Mouse (Mus musculus) myocyte (in vitro differentiated cells): ENCODE results near the gene Nnat. TPM values are rescaled to one million over a fixed set of nuclear protein-coding genes. Genes with fewer than 3 reads are reported as not detected.

Experiments used
- H3K27me3 ChIP-seq: one replicate; pipeline ENCODE4 v1.6.1; 2011; ENCODE audit not compliant: control insufficient read depth, insufficient read depth, insufficient read length
- H3K36me3 ChIP-seq: one replicate; pipeline ENCODE4 v1.6.1; 2011; ENCODE audit not compliant: control insufficient read depth, insufficient read depth
- H3K4me2 ChIP-seq: one replicate; pipeline ENCODE4 v1.6.1; 2011; ENCODE audit warnings: low read depth, control low read depth
- H3K4me3 ChIP-seq: one replicate; pipeline ENCODE4 v1.5.1; 2011; ENCODE audit warnings: mild to moderate bottlenecking, control low read depth, moderate library complexity
- H3K79me2 ChIP-seq: one replicate; pipeline ENCODE4 v1.6.1; 2011; ENCODE audit not compliant: control insufficient read depth, insufficient read depth
- H3ac ChIP-seq: one replicate; pipeline ENCODE4 v1.6.1; 2011; ENCODE audit not compliant: control insufficient read depth, insufficient read length
- CEBPB ChIP-seq: IDR thresholded peaks from 2 replicates; pipeline ENCODE4 v1.6.1; 2011; ENCODE audit warnings: mild to moderate bottlenecking, moderate library complexity; ENCODE audit not compliant: poor library complexity, insufficient read depth, severe bottlenecking
- E2F4 ChIP-seq: IDR thresholded peaks from one replicate; pipeline ENCODE4 v1.6.1; 2011; ENCODE audit warnings: mild to moderate bottlenecking, control low read depth, moderate library complexity; ENCODE audit not compliant: insufficient read depth
- MAX ChIP-seq: IDR thresholded peaks from one replicate; pipeline ENCODE4 v1.6.1; 2011; ENCODE audit warnings: low read depth, mild to moderate bottlenecking, control low read depth
- MYOD1 ChIP-seq, 3 experiments: IDR thresholded peaks; one replicate each; pipeline ENCODE4 v1.6.1; 2011; ENCODE audit warnings: control low read depth in 2 of 3, low read depth in 2 of 3, mild to moderate bottlenecking in 2 of 3, moderate library complexity in 1 of 3; ENCODE audit not compliant: insufficient read length in 2 of 3, control insufficient read depth in 1 of 3
- MYOG ChIP-seq, 3 experiments: IDR thresholded peaks; one replicate each; pipeline ENCODE4 v1.6.1; 2011; ENCODE audit warnings: control low read depth in 2 of 3, low read depth in 2 of 3, mild to moderate bottlenecking in 2 of 3; ENCODE audit not compliant: insufficient read length in 2 of 3, control insufficient read depth in 1 of 3, insufficient read depth in 1 of 3
- POLR2A ChIP-seq: IDR thresholded peaks from one replicate; pipeline ENCODE4 v1.6.1; 2011; ENCODE audit warnings: low read depth, mild to moderate bottlenecking, control low read depth, moderate library complexity; ENCODE audit not compliant: insufficient read length
- POLR2AphosphoS2 ChIP-seq: IDR thresholded peaks from one replicate; pipeline ENCODE4 v1.6.1; 2011; ENCODE audit warnings: low read depth, control low read depth; ENCODE audit not compliant: insufficient read length
- REST ChIP-seq: IDR thresholded peaks from one replicate; pipeline ENCODE4 v1.6.1; 2011; ENCODE audit warnings: mild to moderate bottlenecking, control low read depth, moderate library complexity; ENCODE audit not compliant: insufficient read depth, insufficient read length
- SRF ChIP-seq: IDR thresholded peaks from one replicate; pipeline ENCODE4 v1.6.1; 2011; ENCODE audit warnings: low read depth; ENCODE audit not compliant: control insufficient read depth, insufficient read length
- TCF12 ChIP-seq: IDR thresholded peaks from one replicate; pipeline ENCODE4 v1.6.1; 2011; ENCODE audit warnings: mild to moderate bottlenecking, control low read depth; ENCODE audit not compliant: poor library complexity, insufficient read depth, severe bottlenecking
- TCF3 ChIP-seq: IDR thresholded peaks from one replicate; pipeline ENCODE4 v1.6.1; 2011; ENCODE audit warnings: low read depth, control low read depth; ENCODE audit not compliant: insufficient read length
- USF1 ChIP-seq: IDR thresholded peaks from one replicate; pipeline ENCODE4 v1.6.1; 2011; ENCODE audit warnings: low read depth, mild to moderate bottlenecking, control low read depth, moderate library complexity
- polyA plus RNA-seq: library from polyadenylated mRNA; unstranded; fragments of >200 nt; fragmentation: generic; extraction: Trizol; gene quantifications from one replicate; pipeline ENCODE4 v1.2.1, GENCODE M21; 2012; ENCODE audit warnings: missing spikeins

The Nnat gene
- polyA plus RNA-seq, 1 experiment, result 1.1 TPM

DNA sequence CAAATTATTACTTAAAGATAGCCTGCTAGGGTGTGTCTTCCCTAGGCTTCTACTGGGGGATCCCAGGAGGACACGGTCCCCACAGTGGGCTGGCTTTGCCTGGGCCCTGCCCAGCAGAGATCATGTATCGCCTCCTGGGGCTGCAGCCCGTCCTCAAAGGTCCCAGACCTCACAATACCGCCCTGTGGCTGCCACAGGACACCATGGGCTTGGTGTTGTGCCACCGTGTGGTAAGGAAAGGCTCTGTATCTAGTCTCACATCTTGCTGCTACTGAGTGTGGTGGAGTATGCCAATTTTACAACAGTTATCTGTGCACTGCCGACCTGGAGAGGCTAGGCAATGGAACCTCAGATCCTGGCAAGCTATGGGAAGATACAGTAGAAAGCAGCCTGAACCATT is 1.4 kb upstream of the Nnat start:
- Histone ChIP-seq H3K27me3 (no peaks in the 10 kb centered on the region), H3K4me3 (no peak overlapping the region), H3K36me3 (peaks cover 28% of the 10 kb centered on the region), H3K4me2 (no peak overlapping the region), H3K79me2 (peaks cover 63% of the 10 kb centered on the region), H3ac (no peak overlapping the region)
- TF ChIP-seq SRF (no peak), TCF12 (no peak), CEBPB (no peak), MYOD1 (IDR thresholded peaks at IDR 0.05; ENCODE audit: control insufficient read depth in 1 of 3, insufficient read length in 2 of 3, low read depth in 2 of 3) (no peak), E2F4 (no peak), USF1 (no peak), MYOG (IDR thresholded peaks at IDR 0.05; ENCODE audit: control insufficient read depth in 1 of 3, insufficient read depth in 1 of 3, insufficient read length in 2 of 3, low read depth in 2 of 3) (no peak), POLR2A (no peak), REST (no peak), POLR2AphosphoS2 (no peak), MAX (no peak), TCF3 (no peak)

DNA sequence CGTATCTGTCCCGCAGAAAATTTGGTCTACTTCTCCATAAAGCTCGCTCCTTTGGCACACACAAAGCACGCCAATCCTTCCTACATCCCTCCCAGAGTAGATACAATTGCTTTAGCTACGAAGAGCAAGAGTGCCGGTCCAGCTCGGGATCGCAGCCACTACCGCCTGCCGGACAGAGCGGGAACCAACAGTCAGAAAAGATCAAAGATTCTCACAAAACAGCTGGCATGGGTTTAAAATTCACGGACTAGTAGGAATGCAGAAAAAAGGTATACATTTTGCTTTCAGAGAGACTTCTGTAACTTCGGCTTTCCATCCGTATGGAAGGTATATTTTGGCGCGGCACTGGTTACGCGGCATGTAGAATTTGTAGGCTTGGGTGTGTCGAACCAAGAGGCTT is 438 bp upstream of the Nnat start:
- no peak overlapping the region for H3K4me2 ChIP-seq
- H3K79me2 ChIP-seq, result peaks cover 73% of the 10 kb centered on the region
- TF ChIP-seq CEBPB, result no peak
- TF ChIP-seq MYOG (IDR thresholded peaks at IDR 0.05; ENCODE audit: control insufficient read depth in 1 of 3, insufficient read depth in 1 of 3, insufficient read length in 2 of 3, low read depth in 2 of 3), result no peak
- TF ChIP-seq E2F4, result no peak
- no peak for TF ChIP-seq TCF3
- TF ChIP-seq USF1, result no peak
- TF ChIP-seq TCF12, result no peak
- H3K27me3 ChIP-seq, result no peaks in the 10 kb centered on the region
- H3ac ChIP-seq, result no peak overlapping the region
- no peak overlapping the region for H3K4me3 ChIP-seq
- H3K36me3 ChIP-seq, result peaks cover 28% of the 10 kb centered on the region

DNA sequence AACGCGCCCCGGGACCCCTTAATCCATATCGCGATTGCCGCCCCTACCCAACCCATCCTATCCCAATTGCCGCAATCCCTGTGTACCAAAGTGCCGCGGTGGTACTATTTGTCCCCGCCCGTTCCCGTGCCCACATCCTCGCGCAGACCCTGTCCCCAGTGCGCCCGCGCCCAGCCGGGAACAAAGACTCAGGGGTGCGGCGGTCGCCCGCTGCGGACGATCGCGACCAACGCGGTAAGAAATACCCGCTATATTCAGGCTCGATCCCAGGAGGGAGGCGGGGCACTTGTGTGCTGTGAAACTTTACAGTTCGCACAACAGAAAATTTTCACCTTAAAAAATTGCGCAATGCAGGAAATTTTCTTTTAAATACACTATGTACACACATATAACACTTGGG is 424 bp downstream of the Nnat start:
- Histone ChIP-seq H3K27me3 (no peaks in the 10 kb centered on the region), H3K79me2 (peaks cover 79% of the 10 kb centered on the region), H3K4me3 (no peak overlapping the region), H3K36me3 (peaks cover 28% of the 10 kb centered on the region), H3K4me2 (no peak overlapping the region), H3ac (no peak overlapping the region)
- TF ChIP-seq POLR2A, result no peak
- TF ChIP-seq CEBPB, result no peak
- no peak for TF ChIP-seq TCF12
- TF ChIP-seq MYOD1 (IDR thresholded peaks at IDR 0.05; ENCODE audit: control insufficient read depth in 1 of 3, insufficient read length in 2 of 3, low read depth in 2 of 3), result no peak
- no peak for TF ChIP-seq POLR2AphosphoS2
- no peak for TF ChIP-seq MYOG (IDR thresholded peaks at IDR 0.05; ENCODE audit: control insufficient read depth in 1 of 3, insufficient read depth in 1 of 3, insufficient read length in 2 of 3, low read depth in 2 of 3)
- no peak for TF ChIP-seq E2F4
- TF ChIP-seq MAX, result no peak
- TF ChIP-seq SRF, result no peak
- no peak for TF ChIP-seq REST
- TF ChIP-seq USF1, result no peak
- TF ChIP-seq TCF3, result no peak

- TF ChIP-seq USF1, result no peak
- no peak for TF ChIP-seq REST
- no peak for TF ChIP-seq CEBPB
- TF ChIP-seq E2F4, result no peak
- no peak for TF ChIP-seq TCF3
- no peak for TF ChIP-seq TCF12
- no peak for TF ChIP-seq POLR2A
- no peak for TF ChIP-seq MYOG (IDR thresholded peaks at IDR 0.05; ENCODE audit: control insufficient read depth in 1 of 3, insufficient read depth in 1 of 3, insufficient read length in 2 of 3, low read depth in 2 of 3)
- TF ChIP-seq POLR2AphosphoS2, result no peak
- TF ChIP-seq MAX, result no peak
- TF ChIP-seq SRF, result no peak
- TF ChIP-seq MYOD1 (IDR thresholded peaks at IDR 0.05; ENCODE audit: control insufficient read depth in 1 of 3, insufficient read length in 2 of 3, low read depth in 2 of 3), result no peak
- Histone ChIP-seq H3K4me2 (no peak overlapping the region), H3K36me3 (peaks cover 28% of the 10 kb centered on the region), H3K4me3 (no peak overlapping the region), H3ac (no peak overlapping the region), H3K27me3 (no peaks in the 10 kb centered on the region), H3K79me2 (peaks cover 78% of the 10 kb centered on the region)
These were observed 1.4 kb downstream of the Nnat start for GRCm38 (mm10) chr2:157561165-157561836.

DNA sequence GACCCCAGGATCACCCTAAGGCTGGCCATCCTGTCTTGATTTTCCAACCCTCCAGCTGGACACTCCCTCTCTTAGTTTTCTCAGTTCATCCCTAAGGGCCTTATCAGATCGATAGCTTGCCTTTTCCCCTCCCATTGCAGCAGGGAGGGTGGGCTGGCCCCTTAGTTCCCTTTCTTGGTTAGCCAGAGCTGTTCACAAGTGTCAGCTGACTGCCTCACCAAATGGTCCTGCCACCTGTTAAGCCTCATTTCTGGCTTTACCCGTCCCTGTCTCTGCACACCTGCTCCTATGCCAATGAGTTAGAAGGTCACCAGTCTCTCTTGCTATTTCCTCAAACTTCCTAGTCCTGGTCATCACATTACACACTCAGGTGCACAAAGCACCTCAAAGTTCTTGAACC is 3.2 kb downstream of the Nnat start:
- H3K4me3 ChIP-seq, result no peak overlapping the region

More for the DNA sequence above, 3.2 kb downstream of the Nnat start:
- H3K4me2 ChIP-seq, result no peak overlapping the region
- H3K36me3 ChIP-seq, result peaks cover 13% of the 10 kb centered on the region
- H3K27me3 ChIP-seq, result no peaks in the 10 kb centered on the region
- H3ac ChIP-seq, result no peak overlapping the region
- peaks cover 64% of the 10 kb centered on the region for H3K79me2 ChIP-seq
- TF ChIP-seq E2F4 (no peak), REST (no peak), USF1 (no peak), CEBPB (no peak), POLR2A (no peak), TCF3 (no peak), MYOG (IDR thresholded peaks at IDR 0.05; ENCODE audit: control insufficient read depth in 1 of 3, insufficient read depth in 1 of 3, insufficient read length in 2 of 3, low read depth in 2 of 3) (no peak), MYOD1 (IDR thresholded peaks at IDR 0.05; ENCODE audit: control insufficient read depth in 1 of 3, insufficient read length in 2 of 3, low read depth in 2 of 3) (no peak), TCF12 (no peak), MAX (no peak), SRF (no peak), POLR2AphosphoS2 (no peak)
